Mouse (Mus musculus) embryonic facial prominence, embryonic 11.5 days (tissue): ENCODE measurements at regions not wholly inside any gene's neighbourhood (a gene's known extent, or its start where the extent isn't known, plus 50 kb on each side); places are given as distances from the start of the nearest gene placed in this dataset.

Experiments
- ATAC-seq: fragments of 200-750 bp; cut with Nextera tagmentation; replicated peaks from 2 replicates; pipeline ENCODE4 v1.8.0; 2017; ENCODE audit warnings: low read depth; ENCODE audit not compliant: insufficient number of reproducible peaks, low FRiP score, low TSS enrichment
- DNase-seq: peaks from one replicate; pipeline ENCODE4 v3.0.0-alpha.2; 2015; ENCODE audit warnings: low spot score
- H3K27ac ChIP-seq: fragments of 300-500 bp; sonication (generic); replicated peaks from 2 replicates; pipeline ENCODE4 v1.5.1; 2014; ENCODE audit warnings: mild to moderate bottlenecking, low read depth, low read length, control low read depth
- H3K27me3 ChIP-seq: fragments of 300-500 bp; sonication (generic); 2 replicates; pipeline ENCODE4 v1.6.1; 2014; ENCODE audit warnings: mild to moderate bottlenecking, low read length, moderate library complexity, mixed read lengths; ENCODE audit not compliant: control insufficient read depth, insufficient read depth
- H3K36me3 ChIP-seq: fragments of 300-500 bp; sonication (generic); replicated peaks from 2 replicates; pipeline ENCODE4 v1.6.1; 2014; ENCODE audit warnings: low read depth, mild to moderate bottlenecking, low read length, moderate library complexity, mixed read lengths; ENCODE audit not compliant: control insufficient read depth, insufficient read depth
- H3K4me1 ChIP-seq: fragments of 300-500 bp; sonication (generic); 2 replicates; pipeline ENCODE4 v1.6.1; 2014; ENCODE audit warnings: low read length, mixed read lengths; ENCODE audit not compliant: control insufficient read depth, insufficient read depth
- H3K4me2 ChIP-seq: fragments of 300-500 bp; sonication (generic); 2 replicates; pipeline ENCODE4 v1.6.1; 2014; ENCODE audit warnings: low read depth, mild to moderate bottlenecking, control low read depth, low read length, moderate library complexity
- H3K4me3 ChIP-seq: fragments of 300-500 bp; sonication (generic); 2 replicates; pipeline ENCODE4 v1.5.1; 2014; ENCODE audit warnings: low read depth, low read length, control low read depth
- H3K9ac ChIP-seq: fragments of 300-500 bp; sonication (generic); replicated peaks from 2 replicates; pipeline ENCODE4 v1.6.1; 2014; ENCODE audit warnings: mild to moderate bottlenecking, control low read depth, low read length
- H3K9me3 ChIP-seq: fragments of 300-500 bp; sonication (generic); replicated peaks from 2 replicates; pipeline ENCODE4 v1.6.1; 2016; ENCODE audit warnings: mild to moderate bottlenecking, low read length, inconsistent platforms, mixed read lengths; ENCODE audit not compliant: control insufficient read depth
- WGBS: fragments of 180-500 bp; shearing (Covaris S2); extraction: QIAGEN DNeasy Blood & Tissue Kit; methylation state at CpG from one replicate; pipeline ENCODE4 v1.1.7; 2014; 5-methylcytosine and 5-hydroxymethylcytosine counted together

GRCm38 (mm10) chr4:56127730-56128482 is 595.6 kb upstream of the Klf4 start:
- H3K4me3 ChIP-seq, result no peak overlapping the region
- H3K4me1 ChIP-seq, result no peaks in the 10 kb centered on the region
- no peaks in the 10 kb centered on the region for H3K27me3 ChIP-seq
- ATAC-seq (no peak), DNase-seq (no peak)
- H3K9ac ChIP-seq, result no peak overlapping the region
- no peaks in the 10 kb centered on the region for H3K9me3 ChIP-seq
- WGBS, result 64% methylated on average over 8 of the region's 8 CpGs
- no peaks in the 10 kb centered on the region for H3K36me3 ChIP-seq
- no peak overlapping the region for H3K27ac ChIP-seq
- no peak overlapping the region for H3K4me2 ChIP-seq

DNA sequence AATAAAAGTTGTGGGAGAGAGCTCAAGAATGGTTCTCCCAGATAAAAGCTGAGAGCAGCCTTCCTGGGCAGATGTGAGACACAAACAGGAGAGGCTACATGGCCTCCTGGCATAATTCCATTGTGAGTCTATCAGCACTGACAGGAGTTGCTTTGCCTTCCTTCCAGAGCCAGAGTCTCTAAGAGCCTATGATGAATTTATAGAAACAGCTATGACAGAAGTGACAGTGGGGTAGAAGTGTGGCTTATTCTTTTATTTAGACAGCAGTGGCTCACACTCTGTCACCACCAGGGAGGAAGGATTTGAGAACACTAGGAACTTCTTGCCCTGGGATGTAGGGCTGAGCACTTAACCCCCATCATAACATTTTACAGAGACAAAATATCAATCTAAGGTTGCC is 592.2 kb upstream of the Klf4 start:
- no peak for DNase-seq
- Histone ChIP-seq H3K36me3 (no peaks in the 10 kb centered on the region), H3K9me3 (no peaks in the 10 kb centered on the region), H3K27me3 (no peaks in the 10 kb centered on the region), H3K4me2 (no peak overlapping the region), H3K9ac (no peak overlapping the region), H3K4me3 (no peak overlapping the region), H3K4me1 (no peaks in the 10 kb centered on the region), H3K27ac (no peak overlapping the region)
- no peak for ATAC-seq

- ATAC-seq (no peak), DNase-seq (no peak)
- Histone ChIP-seq H3K27me3 (no peaks in the 10 kb centered on the region), H3K4me3 (no peak overlapping the region), H3K9me3 (no peaks in the 10 kb centered on the region), H3K4me1 (no peaks in the 10 kb centered on the region), H3K9ac (no peak overlapping the region), H3K27ac (no peak overlapping the region), H3K4me2 (no peak overlapping the region), H3K36me3 (no peaks in the 10 kb centered on the region)
- 92% methylated on average over 5 of the region's 5 CpGs for WGBS
Measured at GRCm38 (mm10) chr4:56122198-56122597, 589.9 kb upstream of the Klf4 start.

DNA sequence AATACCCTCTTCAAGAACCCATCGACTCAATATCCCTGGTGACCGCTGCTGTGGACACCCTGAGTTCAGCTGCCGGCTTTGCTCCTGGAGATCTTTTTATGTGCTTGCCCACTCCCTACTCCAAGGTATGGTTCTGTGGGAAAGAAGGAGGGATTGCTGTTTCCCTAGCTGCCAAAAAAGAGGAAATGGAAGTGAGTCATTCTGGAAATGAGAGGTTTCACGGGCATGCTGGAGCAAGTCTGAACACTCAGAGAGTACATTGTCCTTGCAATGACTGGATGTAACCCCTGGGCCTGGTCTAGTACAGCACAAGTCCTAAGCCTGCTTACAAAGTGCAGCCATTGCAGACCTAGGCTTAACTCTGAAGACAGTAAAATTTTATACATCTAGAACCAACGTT is 589.4 kb upstream of the Klf4 start:
- 86% methylated on average over 5 of the region's 5 CpGs for WGBS
- no peak for ATAC-seq

GRCm38 (mm10) chr4:56120357-56120756 is 588.1 kb upstream of the Klf4 start:
- Histone ChIP-seq H3K9me3 (no peaks in the 10 kb centered on the region), H3K36me3 (no peaks in the 10 kb centered on the region), H3K27me3 (no peaks in the 10 kb centered on the region), H3K4me3 (no peak overlapping the region), H3K4me1 (no peaks in the 10 kb centered on the region), H3K9ac (no peak overlapping the region), H3K4me2 (no peak overlapping the region), H3K27ac (no peak overlapping the region)
- ATAC-seq, result no peak
- WGBS, result 81% methylated on average over 11 of the region's 11 CpGs
- no peak for DNase-seq

More for the DNA sequence above, 589.4 kb upstream of the Klf4 start:
- Histone ChIP-seq H3K27ac (no peak overlapping the region), H3K4me1 (no peaks in the 10 kb centered on the region), H3K9me3 (no peaks in the 10 kb centered on the region), H3K36me3 (no peaks in the 10 kb centered on the region), H3K4me2 (no peak overlapping the region), H3K9ac (no peak overlapping the region), H3K27me3 (no peaks in the 10 kb centered on the region), H3K4me3 (no peak overlapping the region)
- no peak for DNase-seq

GRCm38 (mm10) chr4:56113701-56114196 is 581.5 kb upstream of the Klf4 start:
- Histone ChIP-seq H3K4me1 (no peaks in the 10 kb centered on the region), H3K4me3 (no peak overlapping the region), H3K36me3 (no peaks in the 10 kb centered on the region; the same call in 1 of the 2 replicates), H3K9ac (no peak overlapping the region), H3K9me3 (no peaks in the 10 kb centered on the region), H3K27me3 (no peaks in the 10 kb centered on the region), H3K4me2 (no peak overlapping the region), H3K27ac (no peak overlapping the region)
- DNase-seq, result peak; percentile 14
- no peak for ATAC-seq
- 50% methylated on average over 10 of the region's 10 CpGs for WGBS

GRCm38 (mm10) chr4:56112931-56113700 is 580.9 kb upstream of the Klf4 start:
- Histone ChIP-seq H3K4me2 (no peak overlapping the region), H3K9ac (no peak overlapping the region), H3K36me3 (no peaks in the 10 kb centered on the region; the same call in 1 of the 2 replicates), H3K9me3 (no peaks in the 10 kb centered on the region), H3K4me1 (no peaks in the 10 kb centered on the region), H3K27me3 (no peaks in the 10 kb centered on the region), H3K27ac (no peak overlapping the region), H3K4me3 (no peak overlapping the region)
- WGBS, result 66% methylated on average over 9 of the region's 9 CpGs
- ATAC-seq (no peak), DNase-seq (no peak)

DNA sequence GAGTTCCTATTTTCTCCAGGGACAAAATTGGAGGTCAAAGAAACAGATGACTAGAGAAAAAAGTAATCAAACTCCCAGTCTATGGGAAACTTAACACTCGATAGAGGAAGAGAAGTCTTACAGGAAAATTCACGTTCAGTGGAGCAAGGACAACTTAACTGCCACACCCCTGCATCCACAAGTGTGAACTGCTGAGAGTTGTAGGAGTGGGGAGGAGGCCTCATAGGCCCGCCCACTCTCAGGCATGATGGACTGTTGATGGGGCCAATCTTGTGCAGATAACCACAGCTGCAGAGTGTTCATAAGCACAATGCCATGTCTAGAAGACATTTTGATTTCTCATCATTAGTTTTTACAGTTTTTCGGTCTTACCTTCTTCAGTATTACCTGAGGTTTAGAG is 574.7 kb upstream of the Klf4 start:
- H3K9ac ChIP-seq, result no peak overlapping the region
- no peaks in the 10 kb centered on the region for H3K9me3 ChIP-seq
- no peak overlapping the region for H3K4me2 ChIP-seq
- no peak overlapping the region for H3K4me3 ChIP-seq
- ATAC-seq (no peak), DNase-seq (no peak)
- H3K27me3 ChIP-seq, result no peaks in the 10 kb centered on the region
- H3K27ac ChIP-seq, result no peak overlapping the region
- WGBS, result 75% methylated on average over 4 of the region's 4 CpGs
- no peaks in the 10 kb centered on the region for H3K4me1 ChIP-seq
- no peaks in the 10 kb centered on the region for H3K36me3 ChIP-seq
